Comparison of ENCODE assay signal across 8 mouse cellular contexts in genomic region chr4:123201186-123202093, GRCm38 (mm10). TPM values are rescaled to one million over a fixed set of nuclear protein-coding genes. Genes with fewer than 3 reads are reported as not detected.
DNase-seq lines count a peak whose midpoint lies in the region; ATAC-seq and TF ChIP-seq lines count a peak whose summit lies in the region.

Gene Nt5c1a, plus strand, starts transcription at chr4:123201504.

- WGBS in lung, adult 2 months, result 3% methylated on average over 58 of the region's 58 CpGs
- WGBS in hindbrain, postnatal 0 days, result 2% methylated on average over 58 of the region's 58 CpGs
- WGBS in limb, embryonic 15.5 days, result 1% methylated on average over 58 of the region's 58 CpGs
- under 1% methylated on average over 58 of the region's 58 CpGs for WGBS in neural tube, embryonic 13.5 days

- no peaks in the 10 kb centered on the region for H3K36me3 ChIP-seq in hindbrain, postnatal 0 days (ENCODE audit: insufficient read depth, low read length)
- no peaks in the 10 kb centered on the region for H3K36me3 ChIP-seq in limb, embryonic 15.5 days
- H3K36me3 ChIP-seq in neural tube, embryonic 13.5 days, result no peaks in the 10 kb centered on the region

- H3K4me2 ChIP-seq in hindbrain, postnatal 0 days (ENCODE audit: low read depth, low read length), result peak within 1 kb of the TSS; percentile 85
- H3K4me2 ChIP-seq in limb, embryonic 15.5 days, result peak within 1 kb of the TSS; percentile 80
- peak within 1 kb of the TSS; percentile 76 for H3K4me2 ChIP-seq in neural tube, embryonic 13.5 days

- H3K27ac ChIP-seq in hindbrain, postnatal 0 days, result no peak within 1 kb of the TSS
- H3K27ac ChIP-seq in limb, embryonic 15.5 days, result no peak within 1 kb of the TSS
- no peak within 1 kb of the TSS for H3K27ac ChIP-seq in neural tube, embryonic 13.5 days (replicated peaks)

- H3K27me3 ChIP-seq in hindbrain, postnatal 0 days (ENCODE audit: insufficient read depth, low read length), result no peaks in the 10 kb centered on the region
- peaks cover 37% of the 10 kb centered on the region for H3K27me3 ChIP-seq in limb, embryonic 15.5 days
- H3K27me3 ChIP-seq in neural tube, embryonic 13.5 days, result peaks cover 68% of the 10 kb centered on the region

- TF ChIP-seq CTCF in lung, adult 2 months (IDR thresholded peaks at IDR 0.05; ENCODE audit: insufficient read depth, low read length), result no peak
- no peak for TF ChIP-seq CTCF in hindbrain, postnatal 0 days (IDR thresholded peaks at IDR 0.05; ENCODE audit: low read depth)

- peak within 1 kb of the TSS; percentile 51 for H3K9ac ChIP-seq in hindbrain, postnatal 0 days (replicated peaks; ENCODE audit: low read length)
- H3K9ac ChIP-seq in limb, embryonic 15.5 days, result peak within 1 kb of the TSS; percentile 40
- H3K9ac ChIP-seq in neural tube, embryonic 13.5 days, result peak within 1 kb of the TSS; percentile 66

- peaks cover 5% of the 10 kb centered on the region; the same call in 1 of the 2 replicates for H3K4me1 ChIP-seq in lung, adult 2 months (ENCODE audit: control insufficient read depth, insufficient read depth, low read length)
- peaks cover 4% of the 10 kb centered on the region; the same call in 1 of the 2 replicates for H3K4me1 ChIP-seq in hindbrain, postnatal 0 days (ENCODE audit: insufficient read depth, low read length)
- peaks cover 13% of the 10 kb centered on the region for H3K4me1 ChIP-seq in limb, embryonic 15.5 days
- peaks cover 15% of the 10 kb centered on the region for H3K4me1 ChIP-seq in neural tube, embryonic 13.5 days (replicated peaks)

- TF ChIP-seq POLR2A in lung, adult 2 months (IDR thresholded peaks at IDR 0.05; ENCODE audit: borderline replicate concordance, extremely low read depth, low read depth, low read length), result no peak

- no peaks in the 10 kb centered on the region for H3K9me3 ChIP-seq in hindbrain, postnatal 0 days (ENCODE audit: low read length)
- no peaks in the 10 kb centered on the region for H3K9me3 ChIP-seq in limb, embryonic 15.5 days
- H3K9me3 ChIP-seq in neural tube, embryonic 13.5 days, result no peaks in the 10 kb centered on the region

- peak within 1 kb of the TSS; percentile 25 for H3K4me3 ChIP-seq in lung, adult 2 months (replicated peaks; ENCODE audit: extremely low read depth, low read depth, low read length)
- H3K4me3 ChIP-seq in hindbrain, postnatal 0 days (ENCODE audit: low read length), result peak within 1 kb of the TSS; percentile 39
- peak within 1 kb of the TSS; percentile 40 for H3K4me3 ChIP-seq in limb, embryonic 15.5 days
- peak within 1 kb of the TSS; percentile 38 for H3K4me3 ChIP-seq in neural tube, embryonic 13.5 days

- ATAC-seq in hindbrain, postnatal 0 days, result peak; percentile 59
- ATAC-seq in limb, embryonic 15.5 days (ENCODE audit: insufficient number of reproducible peaks, low FRiP score, low TSS enrichment, low read depth), result no peak
- 0 out of 2 replicates have a peak, but pooled peaks have one; percentile 40 for ATAC-seq in neural tube, embryonic 13.5 days (ENCODE audit: low read depth)

- DNase-seq in lung, adult 2 months, result peak; percentile 19
- DNase-seq in lung, postnatal 25 days (ENCODE audit: low spot score), result no peak
- peak; percentile 82 to 86 for DNase-seq in cerebellum, postnatal 25 days
- peak; percentile 79 for DNase-seq in gastrocnemius, postnatal 25 days
- peak; percentile 29 for DNase-seq in hindbrain, postnatal 0 days (ENCODE audit: low spot score)
- no peak for DNase-seq in thymus, postnatal 0 days (ENCODE audit: low spot score)

RNA-seq across cellular contexts. Expression of gene Nt5c1a, which starts in this region (rescaled TPM):
- 0.69 and 0.77 TPM in 2 replicates for polyA plus RNA-seq in lung, adult 2 months (2012; rRNA removed)
- total RNA-seq in gastrocnemius, postnatal 25 days (2021), result 10 to 100 TPM; 19.6 to 32.5 TPM
- total RNA-seq in hindbrain, postnatal 0 days (2014; rRNA removed), result 0.79 and 2.1 TPM in 2 replicates
- polyA plus RNA-seq in hindbrain, postnatal 0 days (2015; fragmentation: Nextera tagmentation; extraction: Ambion mirVana), result 0.39 and 0.53 TPM in 2 replicates
- 0.14 TPM in 1 of 2 replicates, not detected in the other for polyA plus RNA-seq in limb, embryonic 15.5 days (2015; fragmentation: Nextera tagmentation; extraction: Ambion mirVana)
- polyA plus RNA-seq in neural tube, embryonic 13.5 days (2015; fragmentation: Nextera tagmentation; extraction: Ambion mirVana), result not detected in 2 replicates
- polyA plus RNA-seq in thymus, postnatal 0 days (2015; fragmentation: Nextera tagmentation; extraction: Ambion mirVana), result not detected in 2 replicates

Comparison
In these comparisons a context has a peak if more than half of its experiments do, and no peak if none do; other contexts are left out.
1. Peak in DNase-seq and H3K4me3 ChIP-seq in lung, adult 2 months; RNA of the gene not detected or under 1 TPM.
2. Peak in ATAC-seq, H3K4me3 ChIP-seq, H3K9ac ChIP-seq and H3K4me2 ChIP-seq in neural tube, embryonic 13.5 days; RNA of the gene not detected or under 1 TPM.
3. DNase-seq: peak in cerebellum, postnatal 25 days (2 of 2), gastrocnemius, postnatal 25 days (single experiment) and hindbrain, postnatal 0 days (single experiment); none in lung, postnatal 25 days (single experiment) and thymus, postnatal 0 days (single experiment).
4. Peak in every context shown above with its lines, with median percentiles within 50 percentile points of each other: H3K4me3 ChIP-seq, H3K4me2 ChIP-seq and H3K9ac ChIP-seq.